Mouse (Mus musculus) liver, postnatal 0 days (tissue): ENCODE results near the gene Rgs11. TPM values are rescaled to one million over a fixed set of nuclear protein-coding genes. Genes with fewer than 3 reads are reported as not detected.
A peak's percentile ranks its signal among the peaks of the same experiment; 100 is the strongest.

Experiments used
- ATAC-seq: fragments of 200-750 bp; cut with Nextera tagmentation; 2 replicates; pipeline ENCODE4 v1.8.0; 2017; ENCODE audit warnings: mild to moderate bottlenecking, moderate library complexity
- DNase-seq: peaks from one replicate; pipeline ENCODE4 v3.0.0-alpha.2; 2016
- H3K27ac ChIP-seq: fragments of 300-500 bp; sonication (generic); 2 replicates; pipeline ENCODE4 v1.5.1; 2014; ENCODE audit warnings: antibody characterized with exemption, moderate library complexity, mild to moderate bottlenecking, low read depth
- H3K27me3 ChIP-seq: fragments of 300-500 bp; sonication (generic); 2 replicates; pipeline ENCODE4 v1.6.1; 2014; ENCODE audit warnings: low read length, control low read depth, mixed read lengths; ENCODE audit not compliant: insufficient read depth
- H3K36me3 ChIP-seq: fragments of 300-500 bp; sonication (generic); replicated peaks from 2 replicates; pipeline ENCODE4 v1.6.1; 2014; ENCODE audit warnings: mild to moderate bottlenecking, control low read depth, low read length, moderate library complexity, mixed read lengths; ENCODE audit not compliant: insufficient read depth
- H3K4me1 ChIP-seq: fragments of 300-500 bp; sonication (generic); 2 replicates; pipeline ENCODE4 v1.6.1; 2014; ENCODE audit warnings: antibody characterized with exemption, mild to moderate bottlenecking, control low read depth; ENCODE audit not compliant: insufficient read depth
- H3K4me2 ChIP-seq: fragments of 300-500 bp; sonication (generic); 2 replicates; pipeline ENCODE4 v1.6.1; 2014; ENCODE audit warnings: low read depth, mild to moderate bottlenecking, low read length, moderate library complexity, mixed read lengths
- H3K4me3 ChIP-seq: fragments of 300-500 bp; sonication (generic); 2 replicates; pipeline ENCODE4 v1.5.1; 2014; ENCODE audit warnings: low read depth, low read length
- H3K9ac ChIP-seq: fragments of 300-500 bp; sonication (generic); replicated peaks from 2 replicates; pipeline ENCODE4 v1.6.1; 2014; ENCODE audit warnings: mild to moderate bottlenecking, moderate library complexity
- H3K9me3 ChIP-seq: fragments of 300-500 bp; sonication (generic); 2 replicates; pipeline ENCODE4 v1.6.1; 2016; ENCODE audit warnings: mild to moderate bottlenecking, control low read depth, low read length, mixed read lengths
- CTCF ChIP-seq: sonication (generic); IDR thresholded peaks from 2 replicates; pipeline ENCODE4 v1.5.1; 2016; ENCODE audit warnings: antibody characterized with exemption, low read depth
- EP300 ChIP-seq: IDR thresholded peaks from 2 replicates; pipeline ENCODE4 v1.6.1; 2016; ENCODE audit warnings: antibody characterized with exemption, low read depth, mild to moderate bottlenecking
- WGBS: fragments of 180-500 bp; shearing (Covaris S2); extraction: QIAGEN DNeasy Blood & Tissue Kit; methylation state at CpG from one replicate; pipeline ENCODE4 v1.1.7; 2014; ENCODE audit not compliant: insufficient replicate concordance; 5-methylcytosine and 5-hydroxymethylcytosine counted together
- polyA plus RNA-seq: library from polyadenylated mRNA; unstranded; fragments of >200 nt; fragmentation: Nextera tagmentation; extraction: Ambion mirVana; gene quantifications from 2 replicates; pipeline ENCODE4 v1.2.1, GENCODE M21; 2015

Gene Rgs11
- polyA plus RNA-seq, 1 experiment from 2014 or later = not detected

- Histone ChIP-seq H3K4me1 (peaks cover 13% of the 10 kb centered on the region), H3K9ac (peak within 1 kb of the TSS; percentile 53), H3K27ac (peak within 1 kb of the TSS; percentile 75), H3K4me3 (peak within 1 kb of the TSS; percentile 68), H3K36me3 (no peaks in the 10 kb centered on the region), H3K9me3 (no peaks in the 10 kb centered on the region), H3K4me2 (peak within 1 kb of the TSS; percentile 75), H3K27me3 (no peaks in the 10 kb centered on the region)
- 7% methylated on average over 24 of the region's 33 CpGs for WGBS
- TF ChIP-seq CTCF (peak; percentile 24; the same call in 1 of the 2 replicates), EP300 (no peak)
- DNase-seq (peak; percentile 96), ATAC-seq (peak; percentile 95)
Observed at GRCm38 (mm10) chr17:26244101-26244841, 41.5 kb downstream of the Rgs11 start, which contains the start of gene Fam234a. Gene Fam234a, minus strand, starts transcription at chr17:26244242.

- Histone ChIP-seq H3K9me3 (no peaks in the 10 kb centered on the region), H3K4me2 (peak overlapping the region; percentile 89), H3K27me3 (no peaks in the 10 kb centered on the region), H3K4me3 (peak overlapping the region; percentile 79), H3K27ac (peak overlapping the region; percentile 98), H3K36me3 (peaks cover 16% of the 10 kb centered on the region), H3K4me1 (peaks cover 13% of the 10 kb centered on the region), H3K9ac (peak overlapping the region; percentile 97)
- DNase-seq (no peak), ATAC-seq (no peak)
- 48% methylated on average over 4 of the region's 4 CpGs for WGBS
- no peak for TF ChIP-seq CTCF
- TF ChIP-seq EP300 = no peak
Observed at GRCm38 (mm10) chr17:26251886-26252538, 49.3 kb downstream of the Rgs11 start.

- ATAC-seq (peak; percentile 97), DNase-seq (peak; percentile 94)
- Histone ChIP-seq H3K4me2 (peak within 1 kb of the TSS; percentile 89), H3K9ac (peak within 1 kb of the TSS; percentile 97), H3K9me3 (no peaks in the 10 kb centered on the region), H3K36me3 (peaks cover 22% of the 10 kb centered on the region), H3K27me3 (no peaks in the 10 kb centered on the region), H3K27ac (peak within 1 kb of the TSS; percentile 98), H3K4me1 (peaks cover 13% of the 10 kb centered on the region), H3K4me3 (peak within 1 kb of the TSS; percentile 79)
- WGBS = under 1% methylated on average over 43 of the region's 43 CpGs
- TF ChIP-seq CTCF (peak; percentile 9; the same call in 1 of the 2 replicates), EP300 (peak; percentile 42; the same call in 1 of the 2 replicates)
Observed at GRCm38 (mm10) chr17:26252539-26253251, 49.9 kb downstream of the Rgs11 start, which contains the start of gene Luc7l. Gene Luc7l, plus strand, starts transcription at chr17:26252896.

GRCm38 (mm10) chr17:26253399-26253798 is 50.6 kb downstream of the Rgs11 start:
- H3K27ac ChIP-seq = peak overlapping the region; percentile 98

GRCm38 (mm10) chr17:26255313-26255712 is 52.6 kb downstream of the Rgs11 start:
- Histone ChIP-seq H3K9me3 (no peaks in the 10 kb centered on the region), H3K27me3 (no peaks in the 10 kb centered on the region), H3K9ac (no peak overlapping the region), H3K4me2 (no peak overlapping the region), H3K4me1 (peaks cover 13% of the 10 kb centered on the region), H3K4me3 (no peak overlapping the region), H3K36me3 (peaks cover 46% of the 10 kb centered on the region), H3K27ac (no peak overlapping the region)
- 88% methylated on average over 7 of the region's 7 CpGs for WGBS
- ATAC-seq = no peak
- TF ChIP-seq EP300 (no peak), CTCF (no peak)
- no peak for DNase-seq

More at GRCm38 (mm10) chr17:26253399-26253798, 50.6 kb downstream of the Rgs11 start:
- Histone ChIP-seq H3K36me3 (peaks cover 29% of the 10 kb centered on the region), H3K9me3 (no peaks in the 10 kb centered on the region), H3K4me1 (peaks cover 13% of the 10 kb centered on the region), H3K4me2 (peak overlapping the region; percentile 89), H3K27me3 (no peaks in the 10 kb centered on the region), H3K4me3 (peak overlapping the region; percentile 79), H3K9ac (peak overlapping the region; percentile 97)
- TF ChIP-seq EP300 (no peak), CTCF (no peak)
- under 1% methylated on average over 24 of the region's 24 CpGs for WGBS
- no peak for DNase-seq
- ATAC-seq = peak; percentile 21

Other genes starting within 250 kb of the Rgs11 start
- gene Capn15, start 217.2 kb upstream of the Rgs11 start, polyA plus RNA-seq = 6.6 and 8.3 TPM in 2 replicates
- 1.7 TPM in 2 replicates for gene Rab11fip3, start 133.4 kb upstream of the Rgs11 start, polyA plus RNA-seq
- gene Decr2, start 112.6 kb upstream of the Rgs11 start, polyA plus RNA-seq = 142 and 151 TPM in 2 replicates
- gene Nme4, start 107.3 kb upstream of the Rgs11 start, polyA plus RNA-seq = 13.9 and 17.7 TPM in 2 replicates
- gene Tmem8, start 89.7 kb upstream of the Rgs11 start, polyA plus RNA-seq = 2.5 and 2.6 TPM in 2 replicates
- gene Mrpl28, start 79.5 kb upstream of the Rgs11 start, polyA plus RNA-seq = 81.9 and 85.9 TPM in 2 replicates
- gene Axin1, start 64.3 kb upstream of the Rgs11 start, polyA plus RNA-seq = 4.7 TPM in 2 replicates
- gene Pdia2, start 3.9 kb upstream of the Rgs11 start, polyA plus RNA-seq = 18.8 and 20.5 TPM in 2 replicates
- gene Arhgdig, start 4.8 kb downstream of the Rgs11 start, polyA plus RNA-seq = 3.1 and 4.9 TPM in 2 replicates
- gene Fam234a, start 41.3 kb downstream of the Rgs11 start, polyA plus RNA-seq = 23.4 and 25.2 TPM in 2 replicates
- 21.7 and 21.8 TPM in 2 replicates for gene Luc7l, start 49.9 kb downstream of the Rgs11 start, polyA plus RNA-seq
- gene Neurl1b, start 211.9 kb downstream of the Rgs11 start, polyA plus RNA-seq = 0.05 and 0.06 TPM in 2 replicates